Mouse (Mus musculus) thymus, adult 2 months (tissue): ENCODE measurements around the gene 1810024B03Rik. TPM values are rescaled to one million over a fixed set of nuclear protein-coding genes. Genes with fewer than 3 reads are reported as not detected.
"Not testable (repeated sequence)": the region's sequence is repeated elsewhere in the genome, so short reads cannot be mapped to it uniquely, and the experiment has no call there.

Experiments
- DNase-seq: peaks from one replicate; pipeline ENCODE4 v3.0.0; 2021
- H3K27ac ChIP-seq: fragments of 200-500 bp; 2 replicates; pipeline ENCODE4 v1.5.1; 2012; ENCODE audit warnings: low read length, control low read depth; ENCODE audit not compliant: control insufficient read depth, insufficient read depth
- H3K27me3 ChIP-seq: fragments of 200-500 bp; 2 replicates; pipeline ENCODE4 v1.6.1; 2012; ENCODE audit warnings: mild to moderate bottlenecking, low read length, moderate library complexity, mixed read lengths; ENCODE audit not compliant: control insufficient read depth, insufficient read depth
- H3K36me3 ChIP-seq: fragments of 200-500 bp; 2 replicates; pipeline ENCODE4 v1.6.1; 2012; ENCODE audit warnings: mild to moderate bottlenecking, low read length, moderate library complexity; ENCODE audit not compliant: control insufficient read depth, insufficient read depth
- H3K4me1 ChIP-seq: fragments of 200-500 bp; replicated peaks from 2 replicates; pipeline ENCODE4 v1.6.1; 2012; ENCODE audit warnings: low read length; ENCODE audit not compliant: control insufficient read depth, insufficient read depth
- H3K4me3 ChIP-seq: fragments of 200-500 bp; 2 replicates; pipeline ENCODE4 v1.5.1; 2012; ENCODE audit warnings: mild to moderate bottlenecking, low read length, control low read depth, moderate library complexity; ENCODE audit not compliant: control insufficient read depth, insufficient read depth
- CTCF ChIP-seq: fragments of 200-500 bp; IDR thresholded peaks from 2 replicates; pipeline ENCODE4 v1.5.1; 2012; ENCODE audit warnings: mild to moderate bottlenecking, control low read depth, low read length, moderate library complexity, borderline replicate concordance; ENCODE audit not compliant: control insufficient read depth, poor library complexity, insufficient read depth; ENCODE audit errors: extremely low read depth
- POLR2A ChIP-seq: fragments of 200-500 bp; IDR thresholded peaks from 2 replicates; pipeline ENCODE4 v1.6.1; 2012; ENCODE audit warnings: mild to moderate bottlenecking, low read length, control low read depth, moderate library complexity; ENCODE audit not compliant: control insufficient read depth, poor library complexity, insufficient read depth; ENCODE audit errors: extremely low read depth
- WGBS: fragments of 180-500 bp; shearing (Covaris S2); methylation state at CpG from one replicate; pipeline ENCODE4 v1.1.7; 2018; 5-methylcytosine and 5-hydroxymethylcytosine counted together
- polyA plus RNA-seq: library from polyadenylated mRNA; depleted of rRNA; stranded (reverse); fragments of >200 nt; gene quantifications from 2 replicates; pipeline ENCODE4 v1.2.3, GENCODE M21; 2012

The 1810024B03Rik gene
- polyA plus RNA-seq, 1 experiment: 1.3 TPM

GRCm38 (mm10) chr2:127225261-127225660 is 17.2 kb upstream of the 1810024B03Rik start:
- 97% methylated on average over 3 of the region's 3 CpGs for WGBS
- TF ChIP-seq POLR2A (no peak), CTCF (no peak)
- H3K4me3 ChIP-seq: no peak overlapping the region
- DNase-seq: no peak
- no peaks in the 10 kb centered on the region for H3K27me3 ChIP-seq
- peaks cover 97% of the 10 kb centered on the region for H3K36me3 ChIP-seq
- no peaks in the 10 kb centered on the region for H3K4me1 ChIP-seq
- H3K27ac ChIP-seq: no peak overlapping the region

- H3K27me3 ChIP-seq: no peaks in the 10 kb centered on the region
- no peak for DNase-seq
- 97% methylated on average over 5 of the region's 5 CpGs for WGBS
- no peak overlapping the region for H3K27ac ChIP-seq
- TF ChIP-seq CTCF (no peak), POLR2A (no peak)
- H3K4me1 ChIP-seq: no peaks in the 10 kb centered on the region
- no peak overlapping the region for H3K4me3 ChIP-seq
- H3K36me3 ChIP-seq: peaks cover 90% of the 10 kb centered on the region
Observed at GRCm38 (mm10) chr2:127217746-127218145, 9.7 kb upstream of the 1810024B03Rik start.

- H3K27me3 ChIP-seq: no peaks in the 10 kb centered on the region
- peaks cover 7% of the 10 kb centered on the region for H3K4me1 ChIP-seq
- 96% methylated on average over 11 of the region's 11 CpGs for WGBS
- no peak for DNase-seq
- TF ChIP-seq CTCF: no peak
- no peak for TF ChIP-seq POLR2A
- no peak overlapping the region for H3K4me3 ChIP-seq
- H3K36me3 ChIP-seq: peaks cover 49% of the 10 kb centered on the region
- no peak overlapping the region for H3K27ac ChIP-seq
Observed at GRCm38 (mm10) chr2:127210701-127211100, 2.6 kb upstream of the 1810024B03Rik start.

GRCm38 (mm10) chr2:127208452-127208769 is 331 bp upstream of the 1810024B03Rik start:
- Histone ChIP-seq H3K4me1 (peaks cover 7% of the 10 kb centered on the region), H3K36me3 (peaks cover 27% of the 10 kb centered on the region), H3K4me3 (peak overlapping the region; percentile 91), H3K27ac (peak overlapping the region; percentile 61), H3K27me3 (no peaks in the 10 kb centered on the region)
- DNase-seq: no peak
- WGBS: 1% methylated on average over 17 of the region's 17 CpGs
- TF ChIP-seq POLR2A: no peak
- TF ChIP-seq CTCF: 0 out of 2 replicates have a peak, but pooled peaks have one; percentile 38

GRCm38 (mm10) chr2:127206916-127207315 is 1.2 kb downstream of the 1810024B03Rik start:
- Histone ChIP-seq H3K4me1 (peaks cover 7% of the 10 kb centered on the region), H3K36me3 (peaks cover 15% of the 10 kb centered on the region), H3K27ac (no peak overlapping the region), H3K4me3 (no peak overlapping the region), H3K27me3 (no peaks in the 10 kb centered on the region)
- no peak for DNase-seq
- TF ChIP-seq POLR2A (no peak), CTCF (no peak)
- WGBS: 98% methylated on average over 2 of the region's 2 CpGs

GRCm38 (mm10) chr2:127205936-127206335 is 2.1 kb downstream of the 1810024B03Rik start:
- not testable (repeated sequence) for H3K27ac ChIP-seq, H3K4me3 ChIP-seq, H3K27me3 ChIP-seq, H3K4me1 ChIP-seq, DNase-seq, H3K36me3 ChIP-seq
- WGBS: 94% methylated on average over 4 of the region's 4 CpGs

GRCm38 (mm10) chr2:127204932-127205331 is 3.1 kb downstream of the 1810024B03Rik start:
- Histone ChIP-seq H3K27me3 (no peaks in the 10 kb centered on the region), H3K4me1 (peaks cover 7% of the 10 kb centered on the region), H3K36me3 (no peaks in the 10 kb centered on the region), H3K27ac (no peak overlapping the region), H3K4me3 (no peak overlapping the region)
- DNase-seq: peak; percentile 58
- 28% methylated on average over 3 of the region's 3 CpGs for WGBS
- no peak for TF ChIP-seq POLR2A

GRCm38 (mm10) chr2:127189574-127189973 is 18.5 kb downstream of the 1810024B03Rik start:
- no peaks in the 10 kb centered on the region for H3K27me3 ChIP-seq
- DNase-seq: no peak
- no peak overlapping the region for H3K27ac ChIP-seq
- TF ChIP-seq CTCF (no peak), POLR2A (no peak)
- H3K4me3 ChIP-seq: no peak overlapping the region
- H3K4me1 ChIP-seq: no peaks in the 10 kb centered on the region
- no peaks in the 10 kb centered on the region for H3K36me3 ChIP-seq
